Mouse (Mus musculus) limb, embryonic 14.5 days (tissue): ENCODE results near the gene Ralgps2. TPM values are rescaled to one million over a fixed set of nuclear protein-coding genes. Genes with fewer than 3 reads are reported as not detected.

ENCODE experiments used
- ATAC-seq: fragments of 200-750 bp; cut with Nextera tagmentation; 2 replicates; pipeline ENCODE4 v1.8.0; 2017; ENCODE audit warnings: low read depth, moderate number of reproducible peaks, moderate TSS enrichment; ENCODE audit not compliant: low FRiP score
- DNase-seq: peaks from one replicate; pipeline ENCODE4 v3.0.0-alpha.2; 2015; ENCODE audit warnings: low spot score
- H3K27ac ChIP-seq: fragments of 300-500 bp; sonication (generic); replicated peaks from 2 replicates; pipeline ENCODE4 v1.5.1; 2014; ENCODE audit warnings: low read depth, mild to moderate bottlenecking, low read length, moderate library complexity, mixed read lengths
- H3K27me3 ChIP-seq: fragments of 300-500 bp; sonication (generic); 2 replicates; pipeline ENCODE4 v1.6.1; 2014; ENCODE audit warnings: low read length, mixed read lengths; ENCODE audit not compliant: control insufficient read depth, insufficient read depth
- H3K36me3 ChIP-seq: fragments of 300-500 bp; sonication (generic); 2 replicates; pipeline ENCODE4 v1.6.1; 2014; ENCODE audit warnings: mild to moderate bottlenecking, low read length, moderate library complexity, mixed read lengths; ENCODE audit not compliant: control insufficient read depth, insufficient read depth
- H3K4me1 ChIP-seq: fragments of 300-500 bp; sonication (generic); 2 replicates; pipeline ENCODE4 v1.6.1; 2014; ENCODE audit warnings: antibody characterized with exemption, low read length, mixed read lengths; ENCODE audit not compliant: control insufficient read depth, insufficient read depth
- H3K4me2 ChIP-seq: fragments of 300-500 bp; sonication (generic); replicated peaks from 2 replicates; pipeline ENCODE4 v1.6.1; 2014; ENCODE audit warnings: low read depth, mild to moderate bottlenecking, low read length, moderate library complexity; ENCODE audit not compliant: severe bottlenecking
- H3K4me3 ChIP-seq: fragments of 300-500 bp; sonication (generic); replicated peaks from 2 replicates; pipeline ENCODE4 v1.5.1; 2014; ENCODE audit warnings: low read length
- H3K9ac ChIP-seq: fragments of 300-500 bp; sonication (generic); 2 replicates; pipeline ENCODE4 v1.6.1; 2014; ENCODE audit warnings: mild to moderate bottlenecking, low read depth, low read length, moderate library complexity; ENCODE audit not compliant: severe bottlenecking
- H3K9me3 ChIP-seq: fragments of 300-500 bp; sonication (generic); 2 replicates; pipeline ENCODE4 v1.6.1; 2016; ENCODE audit warnings: low read length; ENCODE audit not compliant: control insufficient read depth
- POLR2A ChIP-seq: fragments of 200-500 bp; IDR thresholded peaks from 2 replicates; pipeline ENCODE4 v1.8.0; 2012; ENCODE audit warnings: inconsistent platforms, mild to moderate bottlenecking, moderate library complexity, borderline replicate concordance; ENCODE audit not compliant: insufficient read depth, insufficient read length; ENCODE audit errors: extremely low read depth
- WGBS: fragments of 180-500 bp; shearing (Covaris S2); extraction: QIAGEN DNeasy Blood & Tissue Kit; methylation state at CpG from one replicate; pipeline ENCODE4 v1.1.7; 2014; 5-methylcytosine and 5-hydroxymethylcytosine counted together
- polyA plus RNA-seq, 2 experiments: library from polyadenylated mRNA; depleted of rRNA in 1 of 2; stranded (reverse) in 1 of 2; unstranded in 1 of 2; fragments of >200 nt; fragmentation: Nextera tagmentation in 1 of 2; extraction: Ambion mirVana in 1 of 2; gene quantifications; 2 replicates each; pipeline versions ENCODE4 v1.2.1 to v1.2.3; 2012 to 2014

Ralgps2 gene
- polyA plus RNA-seq, 2 experiments = 33.6 to 63.7 TPM

- no peaks in the 10 kb centered on the region for H3K27me3 ChIP-seq
- no peaks in the 10 kb centered on the region for H3K4me1 ChIP-seq
- H3K9me3 ChIP-seq = no peaks in the 10 kb centered on the region
- TF ChIP-seq POLR2A = no peak
- H3K4me3 ChIP-seq = no peak overlapping the region
- DNase-seq (no peak), ATAC-seq (no peak)
- H3K27ac ChIP-seq = no peak overlapping the region
- H3K4me2 ChIP-seq = no peak overlapping the region
- no peak overlapping the region for H3K9ac ChIP-seq
- H3K36me3 ChIP-seq = no peaks in the 10 kb centered on the region
- WGBS = 94% methylated on average over 4 of the region's 4 CpGs
These were observed 33.0 kb upstream of the Ralgps2 start for GRCm38 (mm10) chr1:156972391-156972790.

- no peaks in the 10 kb centered on the region for H3K4me1 ChIP-seq
- 80% methylated on average over 7 of the region's 7 CpGs for WGBS
- no peak for TF ChIP-seq POLR2A
- DNase-seq (no peak), ATAC-seq (no peak)
- H3K27me3 ChIP-seq = no peaks in the 10 kb centered on the region
- H3K4me2 ChIP-seq = no peak overlapping the region
- H3K27ac ChIP-seq = no peak overlapping the region
- no peak overlapping the region for H3K9ac ChIP-seq
- H3K36me3 ChIP-seq = no peaks in the 10 kb centered on the region
- no peaks in the 10 kb centered on the region for H3K9me3 ChIP-seq
- no peak overlapping the region for H3K4me3 ChIP-seq
These were observed 31.9 kb upstream of the Ralgps2 start for GRCm38 (mm10) chr1:156971206-156971811.

- Histone ChIP-seq H3K9ac (no peak overlapping the region), H3K36me3 (no peaks in the 10 kb centered on the region), H3K4me2 (no peak overlapping the region), H3K4me3 (no peak overlapping the region), H3K27me3 (no peaks in the 10 kb centered on the region), H3K9me3 (no peaks in the 10 kb centered on the region), H3K27ac (no peak overlapping the region), H3K4me1 (no peaks in the 10 kb centered on the region)
- no peak for TF ChIP-seq POLR2A
- no peak for ATAC-seq
- DNase-seq = no peak
- 20% methylated on average over 6 of the region's 6 CpGs for WGBS
These were observed 31.2 kb upstream of the Ralgps2 start for GRCm38 (mm10) chr1:156970641-156971040.

GRCm38 (mm10) chr1:156968107-156968506 lies 28.7 kb upstream of the Ralgps2 start:
- H3K27me3 ChIP-seq = no peaks in the 10 kb centered on the region
- no peaks in the 10 kb centered on the region for H3K36me3 ChIP-seq
- H3K9ac ChIP-seq = no peak overlapping the region
- no peak for DNase-seq
- no peak overlapping the region for H3K4me2 ChIP-seq
- no peaks in the 10 kb centered on the region for H3K9me3 ChIP-seq
- H3K27ac ChIP-seq = no peak overlapping the region
- ATAC-seq = no peak
- peaks cover 10% of the 10 kb centered on the region; the same call in 1 of the 2 replicates for H3K4me1 ChIP-seq
- H3K4me3 ChIP-seq = no peak overlapping the region
- WGBS = 75% methylated on average over 7 of the region's 7 CpGs
- no peak for TF ChIP-seq POLR2A

GRCm38 (mm10) chr1:156964586-156964932 lies 25.1 kb upstream of the Ralgps2 start:
- DNase-seq = peak; percentile 34
- Histone ChIP-seq H3K4me3 (no peak overlapping the region), H3K27me3 (no peaks in the 10 kb centered on the region; the same call in 1 of the 2 replicates), H3K4me2 (no peak overlapping the region), H3K9ac (no peak overlapping the region), H3K4me1 (peaks cover 10% of the 10 kb centered on the region; the same call in 1 of the 2 replicates), H3K36me3 (no peaks in the 10 kb centered on the region), H3K9me3 (no peaks in the 10 kb centered on the region), H3K27ac (no peak overlapping the region)
- peak; percentile 76; the same call in 1 of the 2 replicates for ATAC-seq
- WGBS = 37% methylated on average over 4 of the region's 4 CpGs
- no peak for TF ChIP-seq POLR2A
